Mouse (Mus musculus) cerebellum, adult 2 months (tissue): ENCODE measurements around the gene Eri2.

Experiments
- CTCF ChIP-seq: fragments of 200-500 bp; IDR thresholded peaks from 2 replicates; pipeline ENCODE4 v1.5.1; 2011; ENCODE audit warnings: low read depth, mild to moderate bottlenecking, control low read depth, low read length, moderate library complexity, borderline replicate concordance; ENCODE audit not compliant: insufficient read depth
- POLR2A ChIP-seq: fragments of 200-500 bp; IDR thresholded peaks from 2 replicates; pipeline ENCODE4 v1.6.1; 2011; ENCODE audit warnings: low read length, control low read depth, borderline replicate concordance; ENCODE audit not compliant: insufficient read depth

GRCm38 (mm10) chr7:119749942-119750341, 43.9 kb downstream of the Eri2 start:
- TF ChIP-seq CTCF: no peak
- TF ChIP-seq POLR2A: no peak
